Mouse (Mus musculus): Measurements from ENCODE around the gene Hsf5.

The Hsf5 gene

DNA sequence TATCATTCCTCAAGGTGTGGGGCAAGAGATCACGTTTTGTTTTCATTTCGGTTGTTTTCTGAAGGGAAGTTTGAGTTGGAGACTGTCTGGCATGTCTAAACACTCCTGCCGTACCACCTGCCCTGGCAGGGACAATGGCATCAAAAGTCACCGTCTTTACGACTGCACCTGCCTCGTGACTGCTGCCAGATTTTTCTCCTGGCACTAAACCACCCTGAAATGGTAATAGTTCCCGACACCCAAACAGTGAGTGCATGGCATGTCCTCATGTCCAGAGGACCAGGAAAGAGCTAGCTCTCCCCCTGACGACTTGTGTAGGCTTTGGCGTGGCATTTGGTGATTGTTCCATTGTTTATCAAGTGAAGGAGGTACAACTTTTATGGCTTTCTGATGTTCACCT is 63.8 kb downstream of the Hsf5 start:
- no peak for DNase-seq (ENCODE audit: low read depth, low spot score)
- Histone ChIP-seq H3K36me3 (ENCODE audit: control insufficient read depth, insufficient read depth, low read length, poor library complexity, severe bottlenecking) (no peaks in the 10 kb centered on the region), H3K27me3 (ENCODE audit: control insufficient read depth, insufficient read depth, low read length, poor library complexity, severe bottlenecking) (no peaks in the 10 kb centered on the region)

DNA sequence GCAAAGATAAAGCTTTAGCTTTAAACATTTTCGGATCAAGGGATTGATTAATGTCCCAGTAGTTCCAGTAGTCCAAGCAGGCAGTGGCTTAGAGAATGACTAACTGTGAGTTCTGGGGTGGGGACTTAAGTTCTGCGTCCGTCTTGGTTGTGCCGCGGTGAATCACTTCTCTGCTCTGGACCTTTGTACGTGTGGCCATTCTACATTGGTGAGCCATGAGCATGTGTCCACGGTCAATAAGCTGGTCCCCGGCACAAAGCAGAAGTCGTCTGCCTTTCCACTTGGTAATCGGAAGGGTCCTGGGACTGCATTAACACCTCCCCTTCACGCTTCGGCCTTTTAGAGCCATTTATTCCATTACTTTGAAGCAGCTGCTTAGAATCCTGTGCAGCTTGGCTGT is 65.1 kb downstream of the Hsf5 start:
- DNase-seq (ENCODE audit: low read depth, low spot score) = no peak
- no peaks in the 10 kb centered on the region for H3K36me3 ChIP-seq (ENCODE audit: control insufficient read depth, insufficient read depth, low read length, poor library complexity, severe bottlenecking)

DNA sequence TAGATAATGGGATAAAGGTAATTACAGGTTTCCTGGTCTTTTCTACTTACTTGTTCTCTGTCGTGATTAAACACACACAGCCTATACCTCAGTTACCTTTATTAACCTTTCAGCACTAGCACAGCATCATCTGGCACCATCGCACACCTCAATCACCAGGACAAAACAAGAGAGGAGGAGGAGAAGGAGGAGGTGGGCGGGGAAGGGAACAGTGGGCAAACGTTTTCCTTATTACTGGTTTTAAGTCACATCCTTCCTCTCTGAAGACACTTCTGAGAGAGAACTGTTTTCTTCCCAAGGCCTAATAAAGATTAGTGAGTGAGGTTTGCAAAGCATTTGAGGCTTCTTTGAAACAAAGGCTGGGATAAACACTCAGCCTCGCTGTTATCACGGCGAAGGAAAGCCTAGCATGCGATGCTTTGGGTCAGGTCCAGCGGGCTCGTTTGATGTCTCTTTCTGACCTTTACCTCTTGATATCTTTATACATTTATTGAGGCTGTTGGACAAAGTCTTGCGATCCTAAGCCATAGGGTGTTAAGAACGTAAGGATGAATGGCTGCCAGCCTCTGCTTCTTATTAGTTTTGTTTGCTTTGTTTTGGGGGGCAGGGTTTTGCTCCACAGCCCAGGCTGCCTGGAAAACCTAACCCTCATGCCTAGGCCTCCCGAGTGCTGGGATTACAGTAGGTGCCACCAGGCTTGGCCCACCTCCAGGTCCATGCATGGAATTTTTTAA is 66.0 kb downstream of the Hsf5 start:
- DNase-seq (ENCODE audit: low read depth, low spot score) = no peak
- no peaks in the 10 kb centered on the region for H3K27me3 ChIP-seq (ENCODE audit: control insufficient read depth, insufficient read depth, low read length, poor library complexity, severe bottlenecking)
- no peaks in the 10 kb centered on the region for H3K36me3 ChIP-seq (ENCODE audit: control insufficient read depth, insufficient read depth, low read length, poor library complexity, severe bottlenecking)

More for the DNA sequence above, 65.1 kb downstream of the Hsf5 start:
- H3K27me3 ChIP-seq (ENCODE audit: control insufficient read depth, insufficient read depth, low read length, poor library complexity, severe bottlenecking) = no peaks in the 10 kb centered on the region

DNA sequence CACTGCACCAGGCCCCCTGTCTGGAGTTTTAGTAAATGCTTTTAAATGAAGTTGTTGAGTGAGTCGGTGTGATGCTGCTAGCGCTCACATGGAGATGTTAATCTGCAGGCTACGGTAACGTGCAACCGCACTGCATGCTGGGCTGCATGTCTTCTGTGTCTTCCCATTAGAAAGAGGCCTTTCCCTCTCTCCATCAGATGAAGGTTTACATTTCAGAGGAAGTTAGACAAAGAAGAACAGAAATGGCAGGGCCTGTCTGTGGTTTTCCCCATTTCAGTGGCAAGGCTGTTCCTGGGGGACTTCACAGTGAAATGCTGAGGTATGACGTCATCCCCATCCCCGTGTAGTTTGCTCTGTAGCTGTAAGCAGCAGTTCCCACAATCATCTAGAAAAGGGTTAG is 69.4 kb downstream of the Hsf5 start:
- no peaks in the 10 kb centered on the region for H3K36me3 ChIP-seq (ENCODE audit: control insufficient read depth, insufficient read depth, low read length, poor library complexity, severe bottlenecking)
- peak; percentile 78 for DNase-seq (ENCODE audit: low read depth, low spot score)
- no peaks in the 10 kb centered on the region for H3K27me3 ChIP-seq (ENCODE audit: control insufficient read depth, insufficient read depth, low read length, poor library complexity, severe bottlenecking)

DNA sequence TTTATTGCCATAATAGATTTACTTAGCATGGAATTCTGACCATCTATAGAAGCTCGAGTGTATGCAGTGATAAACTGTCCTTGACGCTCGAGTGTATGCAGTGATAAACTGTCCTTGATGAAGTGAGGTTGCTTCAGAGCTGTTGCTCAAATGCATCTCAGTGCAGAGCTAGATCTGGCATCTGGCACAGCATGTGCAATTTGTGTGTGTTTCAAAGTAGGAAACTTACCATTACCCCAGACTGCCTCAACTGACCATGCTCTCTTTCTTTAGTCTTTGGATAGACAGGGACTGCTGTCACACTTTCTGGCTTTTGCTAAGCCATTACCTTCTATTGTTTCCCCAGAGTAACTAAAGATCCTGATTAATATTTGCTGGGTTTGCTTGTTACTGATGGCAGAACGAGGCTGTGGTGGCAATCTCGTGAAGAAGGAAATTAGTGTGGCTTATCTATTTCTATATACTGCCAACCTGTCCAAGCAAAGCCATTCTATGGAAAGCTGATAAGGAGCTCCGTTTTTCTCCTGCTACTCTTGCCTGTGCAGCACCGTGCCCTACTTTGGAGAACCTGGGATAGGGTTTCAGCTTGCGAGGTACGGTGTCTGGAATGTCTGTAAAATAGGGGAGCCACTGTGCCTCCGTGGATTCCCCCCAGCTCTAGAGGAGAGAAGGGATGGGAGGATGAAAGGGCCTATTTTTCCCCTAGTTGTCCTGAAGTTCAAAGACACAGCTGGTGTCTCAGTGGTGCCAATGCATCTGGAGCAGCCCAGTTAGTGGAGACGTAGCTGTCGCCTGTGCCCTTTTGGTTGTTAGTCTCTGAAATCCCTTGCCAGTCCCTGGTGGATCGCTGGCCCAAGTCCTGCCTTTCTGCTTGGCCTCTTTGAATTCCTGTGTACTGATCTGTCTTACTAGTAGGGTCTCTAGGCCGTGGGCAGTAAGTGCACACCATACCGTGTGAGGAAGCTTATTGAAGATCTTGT is 70.6 kb downstream of the Hsf5 start:
- H3K27me3 ChIP-seq (ENCODE audit: control insufficient read depth, insufficient read depth, low read length, poor library complexity, severe bottlenecking) = no peaks in the 10 kb centered on the region
- no peaks in the 10 kb centered on the region for H3K36me3 ChIP-seq (ENCODE audit: control insufficient read depth, insufficient read depth, low read length, poor library complexity, severe bottlenecking)
- DNase-seq (ENCODE audit: low read depth, low spot score) = no peak

DNA sequence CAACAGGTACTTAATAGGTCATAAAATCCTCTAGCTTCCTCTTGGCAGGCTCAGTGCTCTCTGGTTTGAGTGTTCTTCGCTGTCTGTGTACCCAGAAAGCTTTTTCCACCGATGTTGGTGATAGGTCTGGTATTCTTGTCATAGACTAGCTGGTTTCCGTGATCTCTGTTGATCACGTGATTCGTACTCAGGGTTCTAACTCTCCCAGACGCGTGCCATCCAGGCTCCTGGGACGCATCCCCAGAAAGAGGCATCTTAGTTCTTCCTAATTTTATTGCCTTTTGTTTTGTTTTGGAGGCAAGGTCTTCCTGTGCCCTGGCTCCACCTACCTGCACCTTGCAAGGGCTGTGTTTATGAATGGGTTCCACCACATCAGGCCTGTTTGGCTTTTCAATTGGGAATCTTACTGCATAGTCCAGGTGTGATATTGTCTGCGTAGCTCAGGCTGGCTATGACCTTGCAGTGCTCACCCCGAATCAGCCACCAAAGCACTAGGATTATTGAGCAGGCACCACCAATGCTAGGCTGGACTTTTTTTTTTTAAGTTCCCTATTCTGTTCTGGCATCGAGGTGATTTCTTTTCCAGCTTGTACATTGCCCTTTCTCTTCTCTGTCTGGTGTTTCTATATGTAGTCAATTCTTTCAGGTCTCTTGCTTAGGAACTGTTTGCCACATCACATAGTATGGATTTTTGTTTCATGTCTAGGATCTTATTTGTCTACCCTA is 71.7 kb downstream of the Hsf5 start:
- Histone ChIP-seq H3K36me3 (ENCODE audit: control insufficient read depth, insufficient read depth, low read length, poor library complexity, severe bottlenecking) (no peaks in the 10 kb centered on the region), H3K27me3 (ENCODE audit: control insufficient read depth, insufficient read depth, low read length, poor library complexity, severe bottlenecking) (no peaks in the 10 kb centered on the region)
- DNase-seq (ENCODE audit: low read depth, low spot score) = no peak

DNA sequence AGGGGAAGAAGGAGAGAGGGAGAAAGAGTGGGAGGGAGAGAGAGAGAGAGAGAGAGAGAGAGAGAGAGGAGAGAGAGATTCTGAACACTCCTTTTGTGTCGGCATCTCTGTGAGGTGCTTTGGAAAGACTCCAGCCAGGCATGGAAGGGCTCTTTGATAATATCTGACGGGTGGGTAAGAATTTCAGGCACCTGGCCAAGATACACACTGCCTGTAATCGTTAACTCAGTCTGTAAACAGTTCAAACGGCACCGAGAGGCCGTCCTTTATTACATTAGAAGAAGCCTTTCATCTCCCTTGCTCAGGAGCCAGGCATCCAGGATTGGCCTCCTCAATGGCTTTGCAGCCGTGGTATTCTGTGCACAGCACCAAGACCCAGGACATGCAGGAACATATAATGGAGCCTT is 72.4 kb downstream of the Hsf5 start:
- no peaks in the 10 kb centered on the region for H3K27me3 ChIP-seq (ENCODE audit: control insufficient read depth, insufficient read depth, low read length, poor library complexity, severe bottlenecking)
- no peak for DNase-seq (ENCODE audit: low read depth, low spot score)
- no peaks in the 10 kb centered on the region for H3K36me3 ChIP-seq (ENCODE audit: control insufficient read depth, insufficient read depth, low read length, poor library complexity, severe bottlenecking)

DNA sequence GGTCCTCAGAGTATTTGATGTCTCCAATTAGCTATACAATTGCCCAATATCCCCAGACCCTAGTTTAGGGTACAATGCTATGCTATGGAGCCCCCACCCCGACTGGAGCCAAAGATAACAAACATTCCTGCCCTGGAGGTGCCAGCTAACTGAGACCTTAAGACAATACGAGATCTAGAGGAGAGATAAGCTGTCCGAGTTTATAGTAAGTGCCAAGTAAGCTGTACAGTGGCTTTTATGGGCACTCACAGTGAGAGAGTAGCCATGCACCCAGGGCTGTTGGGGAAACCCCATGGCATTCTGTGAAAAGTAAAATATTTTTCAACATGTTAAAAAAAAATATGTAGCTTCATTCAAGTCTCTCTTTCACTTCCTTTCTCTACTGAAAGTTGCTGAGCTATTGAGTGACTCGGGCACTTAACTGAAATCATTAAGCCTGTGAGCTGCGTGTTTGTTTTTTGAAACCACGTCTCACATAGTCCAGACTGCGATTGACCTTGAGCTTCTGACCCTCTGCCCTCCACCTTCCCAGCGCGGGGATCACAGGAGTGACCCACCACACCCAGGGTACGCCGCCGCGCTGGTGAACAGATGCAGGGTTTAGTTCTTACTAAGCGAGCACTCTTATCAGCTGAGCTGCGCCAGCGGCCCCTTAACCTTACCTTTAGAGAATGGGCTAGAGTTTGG is 73.2 kb downstream of the Hsf5 start:
- Histone ChIP-seq H3K36me3 (ENCODE audit: control insufficient read depth, insufficient read depth, low read length, poor library complexity, severe bottlenecking) (no peaks in the 10 kb centered on the region), H3K27me3 (ENCODE audit: control insufficient read depth, insufficient read depth, low read length, poor library complexity, severe bottlenecking) (no peaks in the 10 kb centered on the region)
- peak; percentile 55 for DNase-seq (ENCODE audit: low read depth, low spot score)

DNA sequence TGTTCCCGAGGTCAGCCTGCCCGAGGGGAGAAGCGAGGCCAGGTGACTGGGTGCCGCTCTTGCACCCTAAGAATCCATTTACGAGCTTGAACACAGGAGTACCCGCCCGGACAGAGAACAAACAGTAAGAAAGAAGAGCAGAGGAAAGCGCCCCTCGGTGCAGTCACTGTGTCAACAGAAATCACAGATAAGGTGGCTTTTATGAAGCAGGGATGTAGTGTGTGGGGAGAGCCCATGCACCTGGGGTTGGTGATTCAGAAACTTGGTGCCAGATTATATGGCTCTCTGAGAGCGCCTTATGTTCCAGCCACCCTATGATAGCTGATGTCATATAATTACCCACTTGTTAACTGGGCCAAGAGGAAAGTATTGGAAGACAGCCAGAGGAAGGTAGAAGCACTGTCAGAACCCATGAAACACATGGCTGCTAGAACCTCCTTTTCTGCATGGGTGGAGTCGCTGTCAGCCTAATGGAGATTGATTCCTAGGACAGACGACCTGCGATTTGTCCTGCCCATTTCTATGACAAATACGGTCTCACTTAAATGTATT is 80.2 kb downstream of the Hsf5 start:
- Histone ChIP-seq H3K36me3 (ENCODE audit: control insufficient read depth, insufficient read depth, low read length, poor library complexity, severe bottlenecking) (no peaks in the 10 kb centered on the region), H3K27me3 (ENCODE audit: control insufficient read depth, insufficient read depth, low read length, poor library complexity, severe bottlenecking) (no peaks in the 10 kb centered on the region)
- DNase-seq (ENCODE audit: low read depth, low spot score) = no peak

DNA sequence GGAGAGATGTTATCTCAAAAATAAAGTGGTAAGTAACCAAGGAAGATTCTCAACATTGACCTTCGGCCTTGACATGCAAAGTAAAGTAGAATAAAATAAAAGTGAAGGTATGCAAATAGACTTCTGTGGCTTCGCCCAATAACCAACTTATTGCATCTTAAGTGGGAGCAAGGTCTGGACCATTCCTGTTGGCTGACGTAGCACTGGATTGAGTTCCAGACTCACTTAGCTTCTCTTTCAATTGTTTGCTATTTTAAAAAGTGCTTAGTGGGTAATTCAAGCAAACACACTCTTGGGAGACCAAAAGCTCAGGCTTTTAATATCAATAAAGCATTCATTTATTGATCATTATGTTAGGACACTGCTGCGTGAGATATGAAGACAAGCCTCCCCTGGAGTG is 81.2 kb downstream of the Hsf5 start:
- Histone ChIP-seq H3K27me3 (ENCODE audit: control insufficient read depth, insufficient read depth, low read length, poor library complexity, severe bottlenecking) (no peaks in the 10 kb centered on the region), H3K36me3 (ENCODE audit: control insufficient read depth, insufficient read depth, low read length, poor library complexity, severe bottlenecking) (no peaks in the 10 kb centered on the region)
- no peak for DNase-seq (ENCODE audit: low read depth, low spot score)

DNA sequence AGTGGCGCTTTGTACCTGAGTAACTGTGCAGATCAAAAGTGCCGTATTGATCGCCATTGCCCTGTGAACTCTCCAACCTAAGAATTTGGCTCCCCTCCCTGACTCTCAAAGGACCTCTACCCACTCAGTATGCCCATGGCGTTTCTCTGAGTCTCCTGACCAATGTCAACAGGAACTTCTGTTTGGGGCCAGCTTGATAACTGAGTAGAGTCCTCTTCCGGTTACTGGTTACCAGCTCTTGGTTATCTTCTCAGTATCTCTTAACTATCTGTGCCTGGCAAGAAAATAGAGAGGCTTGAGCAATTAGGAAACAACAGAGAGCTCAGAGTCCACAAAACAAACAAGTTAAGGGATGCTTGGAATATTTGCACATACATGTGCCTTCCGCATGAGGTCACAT is 84.1 kb downstream of the Hsf5 start:
- DNase-seq (ENCODE audit: low read depth, low spot score) = no peak
- H3K27me3 ChIP-seq (ENCODE audit: control insufficient read depth, insufficient read depth, low read length, poor library complexity, severe bottlenecking) = no peaks in the 10 kb centered on the region
- no peaks in the 10 kb centered on the region for H3K36me3 ChIP-seq (ENCODE audit: control insufficient read depth, insufficient read depth, low read length, poor library complexity, severe bottlenecking)

DNA sequence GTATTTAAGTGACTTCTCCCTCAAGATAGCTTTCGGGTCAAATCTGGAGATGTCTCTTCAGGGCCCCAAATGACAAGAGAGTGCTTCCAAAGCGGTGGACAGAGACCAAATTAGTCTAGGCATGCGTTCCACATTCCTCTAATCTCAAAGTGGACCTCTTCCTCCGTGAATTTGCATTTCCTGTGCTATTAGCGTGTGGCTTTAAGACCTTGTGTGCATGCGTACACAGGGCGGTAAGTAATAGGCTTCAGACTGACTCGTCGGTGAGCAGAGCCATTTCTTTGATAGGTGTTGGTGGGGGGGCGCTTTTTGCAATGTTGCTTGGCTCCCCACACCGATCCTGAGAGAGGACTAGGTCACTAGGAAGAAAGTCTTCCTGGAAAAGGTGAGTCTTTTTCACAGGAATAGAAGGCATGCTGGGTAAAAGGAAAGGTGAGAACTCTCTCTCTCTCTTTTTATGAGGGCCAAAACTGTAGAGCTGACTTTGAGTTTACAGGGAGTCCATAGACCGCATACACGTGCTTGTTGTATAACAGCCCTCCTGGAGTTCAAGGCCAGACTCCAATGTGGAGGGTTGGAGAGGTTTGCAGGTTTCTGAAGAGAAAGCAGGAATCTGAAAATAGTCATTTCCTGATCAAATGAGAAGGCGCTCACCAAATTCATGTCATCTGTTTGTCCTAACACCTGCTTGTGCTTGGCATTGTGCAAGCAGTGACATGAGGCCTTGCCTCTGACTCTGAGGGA is 85.1 kb downstream of the Hsf5 start:
- DNase-seq (ENCODE audit: low read depth, low spot score) = no peak
- H3K27me3 ChIP-seq (ENCODE audit: control insufficient read depth, insufficient read depth, low read length, poor library complexity, severe bottlenecking) = no peaks in the 10 kb centered on the region

DNA sequence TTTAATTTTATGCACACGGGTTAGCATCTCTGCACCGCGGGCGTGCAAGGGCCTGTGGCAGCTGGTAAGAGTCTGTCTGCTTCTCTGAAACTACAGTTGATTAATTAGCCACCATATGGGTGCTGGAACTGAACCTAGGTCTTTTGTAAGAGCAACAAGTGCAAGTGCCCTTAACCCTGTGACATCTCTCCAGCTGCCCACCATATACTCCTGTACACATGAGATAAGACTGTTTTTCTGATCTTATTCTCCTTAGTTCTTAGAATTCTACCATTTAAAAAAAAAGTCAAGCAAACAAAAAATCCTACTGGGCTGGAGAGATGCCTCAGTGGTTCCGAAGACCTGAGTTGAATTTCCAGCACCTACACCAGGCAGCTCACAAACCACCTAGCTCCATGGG is 86.7 kb downstream of the Hsf5 start:
- H3K36me3 ChIP-seq (ENCODE audit: control insufficient read depth, insufficient read depth, low read length, poor library complexity, severe bottlenecking) = no peaks in the 10 kb centered on the region
- H3K27me3 ChIP-seq (ENCODE audit: control insufficient read depth, insufficient read depth, low read length, poor library complexity, severe bottlenecking) = no peaks in the 10 kb centered on the region
- no peak for DNase-seq (ENCODE audit: low read depth, low spot score)

More for the DNA sequence above, 85.1 kb downstream of the Hsf5 start:
- H3K36me3 ChIP-seq (ENCODE audit: control insufficient read depth, insufficient read depth, low read length, poor library complexity, severe bottlenecking) = no peaks in the 10 kb centered on the region

Data from splenic B cell, adult 2 months (primary cell).